In genomic region chr9:69092119-69093013, GRCm38 (mm10) we compare ENCODE assay signal across 9 mouse cellular contexts.
DNase-seq lines count a peak whose midpoint lies in the region; ATAC-seq and TF ChIP-seq lines count a peak whose summit lies in the region.
"Had no signal": no experiment of that assay in that cellular context is flagged by ENCODE, and none has a peak within 500 bp of the region (broad histone marks: within the 10 kb centered on the region; RNA-seq: fewer than 3 reads in every experiment).

No protein-coding gene starts in this region.

- H3K9me3 ChIP-seq in midbrain, embryonic 14.5 days (ENCODE audit: control insufficient read depth, low read length) = no peaks in the 10 kb centered on the region
- H3K9me3 ChIP-seq in midbrain, embryonic 11.5 days (ENCODE audit: control insufficient read depth, low read length) = no peaks in the 10 kb centered on the region
- no peaks in the 10 kb centered on the region for H3K9me3 ChIP-seq in kidney, embryonic 16.5 days (ENCODE audit: low read length)
- H3K9me3 ChIP-seq in liver, embryonic 11.5 days (ENCODE audit: control insufficient read depth, low read length) = no peaks in the 10 kb centered on the region
- H3K9me3 ChIP-seq in forebrain, embryonic 13.5 days (replicated peaks) = no peaks in the 10 kb centered on the region

- intact Hi-C loops in heart, adult 2 months (cut with DNase I) = loop anchor here (5.0 kb wide), 1 partner anchor 50 kb away; no protein-coding TSS in a partner anchor

- H3K9ac ChIP-seq in midbrain, embryonic 14.5 days (replicated peaks; ENCODE audit: low read length) = no peak overlapping the region
- H3K9ac ChIP-seq in midbrain, embryonic 11.5 days (ENCODE audit: low read length) = no peak overlapping the region; the same call in 1 of the 2 replicates
- H3K9ac ChIP-seq in heart, adult 2 months (ENCODE audit: low read depth, low read length) = peak overlapping the region; percentile 66
- no peak overlapping the region for H3K9ac ChIP-seq in kidney, embryonic 16.5 days (replicated peaks; ENCODE audit: low read length)
- H3K9ac ChIP-seq in liver, embryonic 11.5 days (ENCODE audit: low read depth, low read length) = no peak overlapping the region
- H3K9ac ChIP-seq in forebrain, embryonic 13.5 days = no peak overlapping the region

- H3K4me3 ChIP-seq in midbrain, embryonic 14.5 days (replicated peaks; ENCODE audit: low read depth, low read length) = no peak overlapping the region
- H3K4me3 ChIP-seq in midbrain, embryonic 11.5 days (ENCODE audit: low read depth, low read length) = no peak overlapping the region
- H3K4me3 ChIP-seq in heart, adult 2 months = no peak overlapping the region
- no peak overlapping the region for H3K4me3 ChIP-seq in kidney, embryonic 16.5 days (ENCODE audit: low read length)
- no peak overlapping the region for H3K4me3 ChIP-seq in liver, embryonic 11.5 days (ENCODE audit: low read depth, low read length)
- no peak overlapping the region for H3K4me3 ChIP-seq in forebrain, embryonic 13.5 days

- H3K4me1 ChIP-seq in midbrain, embryonic 14.5 days (ENCODE audit: control insufficient read depth, insufficient read depth, low read length) = peaks cover 11% of the 10 kb centered on the region; the same call in 1 of the 2 replicates
- peaks cover 7% of the 10 kb centered on the region; the same call in 1 of the 2 replicates for H3K4me1 ChIP-seq in midbrain, embryonic 11.5 days (ENCODE audit: control insufficient read depth, insufficient read depth, low read length)
- peaks cover 8% of the 10 kb centered on the region for H3K4me1 ChIP-seq in heart, adult 2 months (ENCODE audit: control insufficient read depth, insufficient read depth, low read length)
- H3K4me1 ChIP-seq in kidney, embryonic 16.5 days (ENCODE audit: insufficient read depth, low read length) = peaks cover 14% of the 10 kb centered on the region
- peaks cover 18% of the 10 kb centered on the region for H3K4me1 ChIP-seq in liver, embryonic 11.5 days (replicated peaks; ENCODE audit: control insufficient read depth, insufficient read depth, low read length)
- H3K4me1 ChIP-seq in forebrain, embryonic 13.5 days = peaks cover 6% of the 10 kb centered on the region

- ATAC-seq in midbrain, embryonic 14.5 days (ENCODE audit: low FRiP score, low TSS enrichment) = no peak
- ATAC-seq in midbrain, embryonic 11.5 days (ENCODE audit: low FRiP score) = no peak
- ATAC-seq in kidney, embryonic 16.5 days (ENCODE audit: low FRiP score, low TSS enrichment) = peak; percentile 91
- 0 out of 2 replicates have a peak, but pooled peaks have one; percentile 40 for ATAC-seq in liver, embryonic 11.5 days (replicated peaks; ENCODE audit: low FRiP score)
- no peak for ATAC-seq in forebrain, embryonic 13.5 days

- H3K27me3 ChIP-seq in midbrain, embryonic 14.5 days (ENCODE audit: control insufficient read depth, insufficient read depth, low read length) = no peaks in the 10 kb centered on the region
- no peaks in the 10 kb centered on the region for H3K27me3 ChIP-seq in midbrain, embryonic 11.5 days (ENCODE audit: control insufficient read depth, insufficient read depth, low read length)
- no peaks in the 10 kb centered on the region for H3K27me3 ChIP-seq in heart, adult 2 months (ENCODE audit: control insufficient read depth, insufficient read depth, low read length)
- no peaks in the 10 kb centered on the region for H3K27me3 ChIP-seq in kidney, embryonic 16.5 days (ENCODE audit: insufficient read depth, low read length)
- no peaks in the 10 kb centered on the region for H3K27me3 ChIP-seq in liver, embryonic 11.5 days (replicated peaks; ENCODE audit: control insufficient read depth, insufficient read depth, low read length)
- H3K27me3 ChIP-seq in forebrain, embryonic 13.5 days = no peaks in the 10 kb centered on the region

- no peaks in the 10 kb centered on the region for H3K79me2 ChIP-seq in heart, adult 2 months (replicated peaks; ENCODE audit: control insufficient read depth, insufficient read depth, low read length)

- peak; percentile 95 for TF ChIP-seq EP300 in heart, adult 2 months (IDR thresholded peaks at IDR 0.05; ENCODE audit: insufficient read depth, low read depth, low read length)

- 66% methylated on average over 15 of the region's 15 CpGs for whole genome bisulfite sequencing in midbrain, embryonic 14.5 days
- 59% methylated on average over 15 of the region's 15 CpGs for WGBS in midbrain, embryonic 11.5 days
- WGBS in heart, adult 2 months = 38% methylated on average over 15 of the region's 15 CpGs
- 51% methylated on average over 15 of the region's 15 CpGs for WGBS in kidney, embryonic 16.5 days
- WGBS in liver, embryonic 11.5 days = 57% methylated on average over 15 of the region's 15 CpGs
- 68% methylated on average over 15 of the region's 15 CpGs for WGBS in forebrain, embryonic 13.5 days

- DNase-seq in midbrain, embryonic 14.5 days = peak; percentile 52
- DNase-seq in midbrain, embryonic 11.5 days (ENCODE audit: low spot score, missing footprints) = no peak
- peak; percentile 86 to 93 for DNase-seq in cerebellum, postnatal 14 days
- DNase-seq in heart, adult 2 months = peak; percentile 89 to 92
- peak; percentile 44 for DNase-seq in liver, embryonic 11.5 days (ENCODE audit: low spot score)
- DNase-seq in right cerebral cortex, postnatal 36 days (ENCODE audit: low spot score in 2 of 2) = peak; percentile 13 to 40

- no peak overlapping the region for H3K4me2 ChIP-seq in midbrain, embryonic 14.5 days (ENCODE audit: low read length)
- no peak overlapping the region for H3K4me2 ChIP-seq in midbrain, embryonic 11.5 days
- no peak overlapping the region for H3K4me2 ChIP-seq in kidney, embryonic 16.5 days (replicated peaks; ENCODE audit: low read depth, low read length)
- H3K4me2 ChIP-seq in liver, embryonic 11.5 days = no peak overlapping the region
- no peak overlapping the region for H3K4me2 ChIP-seq in forebrain, embryonic 13.5 days

- no peak overlapping the region for H3K27ac ChIP-seq in midbrain, embryonic 14.5 days (replicated peaks; ENCODE audit: low read depth, low read length)
- H3K27ac ChIP-seq in midbrain, embryonic 11.5 days (ENCODE audit: low read depth, low read length) = no peak overlapping the region
- H3K27ac ChIP-seq in heart, adult 2 months = peak overlapping the region; percentile 85
- peak overlapping the region; percentile 68 for H3K27ac ChIP-seq in kidney, embryonic 16.5 days (ENCODE audit: low read length)
- no peak overlapping the region for H3K27ac ChIP-seq in liver, embryonic 11.5 days (ENCODE audit: low read depth, low read length)
- H3K27ac ChIP-seq in forebrain, embryonic 13.5 days = no peak overlapping the region

- peak; percentile 66 for TF ChIP-seq POLR2A in heart, adult 2 months (IDR thresholded peaks at IDR 0.05; ENCODE audit: insufficient read depth, low read depth, low read length)

- H3K36me3 ChIP-seq in midbrain, embryonic 14.5 days (ENCODE audit: control insufficient read depth, insufficient read depth, low read length) = no peaks in the 10 kb centered on the region
- H3K36me3 ChIP-seq in midbrain, embryonic 11.5 days (ENCODE audit: control insufficient read depth, insufficient read depth, low read length) = no peaks in the 10 kb centered on the region
- H3K36me3 ChIP-seq in heart, adult 2 months (ENCODE audit: control insufficient read depth, insufficient read depth, low read length) = no peaks in the 10 kb centered on the region
- no peaks in the 10 kb centered on the region for H3K36me3 ChIP-seq in kidney, embryonic 16.5 days (ENCODE audit: insufficient read depth, low read length)
- no peaks in the 10 kb centered on the region for H3K36me3 ChIP-seq in liver, embryonic 11.5 days (ENCODE audit: control insufficient read depth, insufficient read depth, low read length)
- H3K36me3 ChIP-seq in forebrain, embryonic 13.5 days (ENCODE audit: poor library complexity, severe bottlenecking) = no peaks in the 10 kb centered on the region
- H3K36me3 ChIP-seq: G1E had no signal

- peak; percentile 28 for TF ChIP-seq CTCF in heart, adult 2 months (IDR thresholded peaks at IDR 0.05)

Comparison
In these comparisons a context has a peak if more than half of its experiments do, and no peak if none do; other contexts are left out.
1. ATAC-seq: peak in kidney, embryonic 16.5 days (single experiment) and liver, embryonic 11.5 days (single experiment); none in midbrain, embryonic 14.5 days (single experiment), midbrain, embryonic 11.5 days (single experiment) and forebrain, embryonic 13.5 days (single experiment).
2. H3K27ac ChIP-seq: peak in heart, adult 2 months (single experiment) and kidney, embryonic 16.5 days (single experiment); none in midbrain, embryonic 14.5 days (single experiment), midbrain, embryonic 11.5 days (single experiment), liver, embryonic 11.5 days (single experiment) and forebrain, embryonic 13.5 days (single experiment).